In genomic region chr13:63766065-63766464, GRCm38 (mm10) we compare ENCODE assay signal across 18 mouse cellular contexts. TPM values are rescaled to one million over a fixed set of nuclear protein-coding genes. Genes with fewer than 3 reads are reported as not detected.
DNase-seq lines count a peak whose midpoint lies in the region; ATAC-seq lines count a peak whose summit lies in the region.
"Had no signal": no experiment of that assay in that cellular context is flagged by ENCODE, and none has a peak within 500 bp of the region (broad histone marks: within the 10 kb centered on the region; RNA-seq: fewer than 3 reads in every experiment).

No protein-coding gene starts in this region.

- H3K36me3 ChIP-seq in kidney, embryonic 16.5 days (ENCODE audit: insufficient read depth, low read length) = no peaks in the 10 kb centered on the region
- no peaks in the 10 kb centered on the region for H3K36me3 ChIP-seq in embryonic facial prominence, embryonic 12.5 days
- H3K36me3 ChIP-seq: lung, embryonic 15.5 days had no signal

- no peaks in the 10 kb centered on the region for H3K27me3 ChIP-seq in kidney, embryonic 16.5 days (ENCODE audit: insufficient read depth, low read length)
- H3K27me3 ChIP-seq in embryonic facial prominence, embryonic 12.5 days = no peaks in the 10 kb centered on the region
- H3K27me3 ChIP-seq: lung, embryonic 15.5 days; Patski had no signal

- WGBS in kidney, embryonic 16.5 days = 14% methylated on average over 11 of the region's 11 CpGs
- WGBS in embryonic facial prominence, embryonic 12.5 days = 31% methylated on average over 11 of the region's 11 CpGs

- DNase-seq in kidney, postnatal 10 days = no peak
- peak; percentile 50 for DNase-seq in embryo, embryonic 10.5 days (ENCODE audit: low spot score)
- peak; percentile 43 for DNase-seq in mesoderm, embryonic 11.5 days (ENCODE audit: low read depth, low spot score)
- no peak for DNase-seq in frontal cortex, postnatal 36 days (ENCODE audit: low spot score in 2 of 2)
- DNase-seq in ovary, postnatal 36 days (ENCODE audit: low spot score) = no peak
- DNase-seq in thymus, postnatal 14 days = no peak
- DNase-seq: B cell, adult 2 months; cerebellum, postnatal 10 days; gastrocnemius, postnatal 14 days; kidney, postnatal 25 days; spleen, adult 18-20 months; thymus, postnatal 4 days had no signal

- H3K4me3 ChIP-seq in kidney, embryonic 16.5 days (ENCODE audit: low read length) = no peak overlapping the region
- H3K4me3 ChIP-seq in embryonic facial prominence, embryonic 12.5 days = no peak overlapping the region
- H3K4me3 ChIP-seq: lung, embryonic 15.5 days had no signal

- H3K27ac ChIP-seq in kidney, embryonic 16.5 days (ENCODE audit: low read length) = no peak overlapping the region
- no peak overlapping the region for H3K27ac ChIP-seq in embryonic facial prominence, embryonic 12.5 days
- H3K27ac ChIP-seq: hindbrain, embryonic 14.5 days; lung, embryonic 15.5 days had no signal

- no peaks in the 10 kb centered on the region for H3K4me1 ChIP-seq in kidney, embryonic 16.5 days (ENCODE audit: insufficient read depth, low read length)
- peaks cover 4% of the 10 kb centered on the region; the same call in 1 of the 2 replicates for H3K4me1 ChIP-seq in embryonic facial prominence, embryonic 12.5 days

- no peak overlapping the region for H3K4me2 ChIP-seq in kidney, embryonic 16.5 days (replicated peaks; ENCODE audit: low read depth, low read length)
- no peak overlapping the region for H3K4me2 ChIP-seq in embryonic facial prominence, embryonic 12.5 days (replicated peaks)
- H3K4me2 ChIP-seq: hindbrain, embryonic 14.5 days; lung, embryonic 15.5 days had no signal

- peak; percentile 84 for ATAC-seq in kidney, embryonic 16.5 days (ENCODE audit: low FRiP score, low TSS enrichment)
- ATAC-seq in embryonic facial prominence, embryonic 12.5 days (ENCODE audit: insufficient number of reproducible peaks, insufficient read depth, low FRiP score, low TSS enrichment) = peak; percentile 79; the same call in 1 of the 2 replicates
- ATAC-seq: forebrain, embryonic 16.5 days; Patski had no signal

- no peak overlapping the region for H3K9ac ChIP-seq in kidney, embryonic 16.5 days (replicated peaks; ENCODE audit: low read length)
- no peak overlapping the region for H3K9ac ChIP-seq in embryonic facial prominence, embryonic 12.5 days
- H3K9ac ChIP-seq: hindbrain, embryonic 14.5 days; lung, embryonic 15.5 days had no signal

- H3K9me3 ChIP-seq in kidney, embryonic 16.5 days (ENCODE audit: low read length) = no peaks in the 10 kb centered on the region
- H3K9me3 ChIP-seq in embryonic facial prominence, embryonic 12.5 days = no peaks in the 10 kb centered on the region
- H3K9me3 ChIP-seq: lung, embryonic 15.5 days had no signal

RNA-seq across cellular contexts. Expression of gene Ercc6l2, which starts 49.0 kb away (rescaled TPM):
- 22.0 and 26.5 TPM in 2 replicates for polyA plus RNA-seq in kidney, embryonic 16.5 days (2015; fragmentation: Nextera tagmentation; extraction: Ambion mirVana)
- 21.4 and 24.4 TPM in 2 replicates for polyA plus RNA-seq in embryonic facial prominence, embryonic 12.5 days (2016; fragmentation: Nextera tagmentation; extraction: Ambion mirVana)

Comparison
In these comparisons a context has a peak if more than half of its experiments do, and no peak if none do; other contexts are left out.
1. DNase-seq: peak in embryo, embryonic 10.5 days (single experiment) and mesoderm, embryonic 11.5 days (single experiment); none in kidney, postnatal 10 days (single experiment), frontal cortex, postnatal 36 days (0 of 2), ovary, postnatal 36 days (single experiment) and thymus, postnatal 14 days (single experiment).